Mouse (Mus musculus) hindbrain, embryonic 13.5 days (tissue): ENCODE measurements around the gene Vmn2r97. TPM values are rescaled to one million over a fixed set of nuclear protein-coding genes. Genes with fewer than 3 reads are reported as not detected.
"Not testable (repeated sequence)": the region's sequence is repeated elsewhere in the genome, so short reads cannot be mapped to it uniquely, and the experiment has no call there.

Source experiments
- ATAC-seq: fragments of 200-750 bp; cut with Nextera tagmentation; 2 replicates; pipeline ENCODE4 v1.8.0; 2017; ENCODE audit warnings: moderate TSS enrichment; ENCODE audit not compliant: low FRiP score
- H3K27ac ChIP-seq: fragments of 300-500 bp; sonication (generic); 2 replicates; pipeline ENCODE4 v1.5.1; 2015; ENCODE audit warnings: inconsistent platforms, mild to moderate bottlenecking, moderate library complexity
- H3K27me3 ChIP-seq: fragments of 300-500 bp; sonication (generic); 2 replicates; pipeline ENCODE4 v1.6.1; 2015; ENCODE audit warnings: mild to moderate bottlenecking, inconsistent platforms
- H3K36me3 ChIP-seq: fragments of 300-500 bp; sonication (generic); 2 replicates; pipeline ENCODE4 v1.6.1; 2015; ENCODE audit warnings: mild to moderate bottlenecking, inconsistent platforms
- H3K4me1 ChIP-seq: fragments of 300-500 bp; sonication (generic); replicated peaks from 2 replicates; pipeline ENCODE4 v1.6.1; 2015; ENCODE audit warnings: inconsistent platforms
- H3K4me2 ChIP-seq: fragments of 300-500 bp; sonication (generic); 2 replicates; pipeline ENCODE4 v1.6.1; 2015; ENCODE audit warnings: inconsistent platforms, mild to moderate bottlenecking, moderate library complexity
- H3K4me3 ChIP-seq: fragments of 300-500 bp; sonication (generic); 2 replicates; pipeline ENCODE4 v1.5.1; 2015; ENCODE audit warnings: mild to moderate bottlenecking, inconsistent platforms
- H3K9ac ChIP-seq: fragments of 300-500 bp; sonication (generic); 2 replicates; pipeline ENCODE4 v1.6.1; 2015; ENCODE audit warnings: mild to moderate bottlenecking, inconsistent platforms
- H3K9me3 ChIP-seq: fragments of 300-500 bp; sonication (generic); 2 replicates; pipeline ENCODE4 v1.6.1; 2016; ENCODE audit warnings: inconsistent platforms
- WGBS: fragments of 180-500 bp; shearing (Covaris S2); methylation state at CpG from one replicate; pipeline ENCODE4 v1.1.7; 2015; 5-methylcytosine and 5-hydroxymethylcytosine counted together
- polyA plus RNA-seq: library from polyadenylated mRNA; unstranded; fragments of >200 nt; fragmentation: Nextera tagmentation; extraction: Ambion mirVana; gene quantifications from 2 replicates; pipeline ENCODE4 v1.2.1, GENCODE M21; 2015

Vmn2r97 gene
- polyA plus RNA-seq = not detected in 2 replicates

DNA sequence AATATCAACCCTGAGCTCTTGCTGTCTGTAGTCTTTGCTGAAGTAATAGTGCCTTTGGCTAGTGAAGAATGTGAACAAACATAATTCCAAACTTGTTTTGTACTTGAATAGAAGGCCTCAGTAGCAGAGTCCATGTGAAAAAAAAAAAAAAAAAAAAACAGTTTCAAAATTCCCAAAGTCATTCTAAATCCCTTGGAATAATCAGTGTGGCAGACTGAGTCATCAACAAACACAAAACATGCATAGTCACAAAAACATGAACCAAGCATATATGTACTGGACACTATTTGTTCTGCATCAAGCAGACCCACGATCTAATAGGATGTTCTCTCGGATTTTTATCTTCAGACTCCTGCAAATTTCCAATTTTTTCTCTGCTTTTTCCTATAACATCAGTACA, at the start of gene Vmn2r97:
Gene Vmn2r97 (plus strand): TSS at position 301 of the 400 bp plus-strand sequence.
- not testable (repeated sequence) for H3K27me3 ChIP-seq, H3K4me2 ChIP-seq, ATAC-seq, H3K4me1 ChIP-seq, H3K9me3 ChIP-seq, H3K9ac ChIP-seq, H3K4me3 ChIP-seq, H3K36me3 ChIP-seq, H3K27ac ChIP-seq
- 72% methylated on average over 2 of the region's 2 CpGs for WGBS

DNA sequence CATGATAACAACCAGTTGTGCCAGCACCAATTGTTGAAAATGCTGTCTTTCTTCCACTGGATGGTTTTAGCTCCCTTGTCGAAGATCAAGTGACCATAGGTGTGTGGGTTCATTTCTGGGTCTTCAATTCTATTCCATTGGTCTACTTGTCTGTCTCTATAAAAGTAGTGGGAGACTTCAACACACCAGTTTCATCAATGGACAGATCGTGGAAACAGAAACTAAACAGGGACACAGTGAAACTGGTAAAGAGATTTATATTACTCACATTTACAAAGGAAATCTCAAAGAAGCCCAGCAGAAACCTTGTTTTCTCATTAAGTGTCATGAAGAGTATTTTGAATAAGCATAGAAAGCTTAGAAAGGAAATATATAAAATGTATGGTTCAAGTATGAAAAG, 31.7 kb upstream of the Vmn2r97 start:
- not testable (repeated sequence) for H3K27me3 ChIP-seq, ATAC-seq, H3K36me3 ChIP-seq, H3K4me3 ChIP-seq, H3K4me2 ChIP-seq, H3K27ac ChIP-seq, H3K9ac ChIP-seq, H3K4me1 ChIP-seq
- peaks cover 19% of the 10 kb centered on the region; the same call in 1 of the 2 replicates for H3K9me3 ChIP-seq
- 80% methylated on average over 2 of the region's 2 CpGs for WGBS

DNA sequence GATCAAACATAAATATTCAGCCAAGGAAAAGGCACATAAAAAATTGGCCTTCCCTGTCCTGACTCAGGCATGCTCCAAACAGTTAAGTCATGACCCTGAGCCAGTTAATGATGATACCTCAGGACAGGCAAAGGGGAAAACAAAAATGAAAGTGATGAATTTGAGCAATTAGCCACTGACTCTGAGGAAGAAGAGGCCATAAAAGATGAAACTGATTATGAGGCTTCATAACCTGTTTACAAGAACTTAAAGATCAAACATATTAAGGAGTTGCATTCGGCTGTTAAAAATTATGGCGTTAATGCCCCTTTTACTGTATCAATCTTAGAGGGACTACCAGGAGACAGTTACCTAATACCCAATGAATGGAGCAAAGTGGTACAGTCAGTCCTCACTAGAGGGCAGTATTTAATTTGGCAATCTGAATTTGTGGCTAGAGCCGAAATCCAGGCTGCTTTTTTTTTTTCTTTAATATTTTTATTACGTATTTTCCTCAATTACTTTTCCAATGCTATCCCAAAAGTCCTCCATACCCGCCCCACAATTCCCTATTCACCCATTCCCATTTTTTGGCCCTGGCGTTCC, 24.3 kb upstream of the Vmn2r97 start:
- no peak overlapping the region for H3K27ac ChIP-seq
- no peaks in the 10 kb centered on the region for H3K4me1 ChIP-seq
- H3K36me3 ChIP-seq = no peaks in the 10 kb centered on the region
- ATAC-seq = no peak
- no peak overlapping the region for H3K4me3 ChIP-seq
- WGBS = 86% methylated on average over 6 of the region's 6 CpGs
- H3K4me2 ChIP-seq = no peak overlapping the region
- H3K9ac ChIP-seq = no peak overlapping the region
- H3K27me3 ChIP-seq = no peaks in the 10 kb centered on the region
- H3K9me3 ChIP-seq = peaks cover 10% of the 10 kb centered on the region

DNA sequence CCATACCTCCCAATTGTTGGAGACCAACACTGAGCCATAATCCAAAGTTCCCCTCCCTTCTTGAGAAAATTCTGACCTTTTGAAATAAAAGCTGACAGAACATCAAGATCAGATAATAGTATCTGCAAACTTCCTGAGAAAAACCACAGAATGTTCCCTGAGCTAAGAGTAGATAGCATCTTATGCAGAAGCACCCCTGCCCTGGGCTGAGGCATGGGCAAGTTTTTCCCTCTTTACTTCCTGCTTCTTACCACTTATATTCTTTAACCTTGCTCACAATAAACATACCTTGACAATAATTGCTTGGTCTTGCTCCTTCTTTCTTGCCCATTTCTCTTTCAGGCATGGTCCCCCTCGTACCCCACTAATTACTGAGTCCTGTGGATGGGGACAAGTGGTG, 43.7 kb downstream of the Vmn2r97 start:
- not testable (repeated sequence) for H3K4me1 ChIP-seq, H3K4me2 ChIP-seq, H3K27me3 ChIP-seq, H3K36me3 ChIP-seq, H3K27ac ChIP-seq, H3K9ac ChIP-seq, ATAC-seq, H3K4me3 ChIP-seq
- WGBS = 79% methylated on average over 1 of the region's 1 CpGs
- peaks cover 61% of the 10 kb centered on the region for H3K9me3 ChIP-seq

DNA sequence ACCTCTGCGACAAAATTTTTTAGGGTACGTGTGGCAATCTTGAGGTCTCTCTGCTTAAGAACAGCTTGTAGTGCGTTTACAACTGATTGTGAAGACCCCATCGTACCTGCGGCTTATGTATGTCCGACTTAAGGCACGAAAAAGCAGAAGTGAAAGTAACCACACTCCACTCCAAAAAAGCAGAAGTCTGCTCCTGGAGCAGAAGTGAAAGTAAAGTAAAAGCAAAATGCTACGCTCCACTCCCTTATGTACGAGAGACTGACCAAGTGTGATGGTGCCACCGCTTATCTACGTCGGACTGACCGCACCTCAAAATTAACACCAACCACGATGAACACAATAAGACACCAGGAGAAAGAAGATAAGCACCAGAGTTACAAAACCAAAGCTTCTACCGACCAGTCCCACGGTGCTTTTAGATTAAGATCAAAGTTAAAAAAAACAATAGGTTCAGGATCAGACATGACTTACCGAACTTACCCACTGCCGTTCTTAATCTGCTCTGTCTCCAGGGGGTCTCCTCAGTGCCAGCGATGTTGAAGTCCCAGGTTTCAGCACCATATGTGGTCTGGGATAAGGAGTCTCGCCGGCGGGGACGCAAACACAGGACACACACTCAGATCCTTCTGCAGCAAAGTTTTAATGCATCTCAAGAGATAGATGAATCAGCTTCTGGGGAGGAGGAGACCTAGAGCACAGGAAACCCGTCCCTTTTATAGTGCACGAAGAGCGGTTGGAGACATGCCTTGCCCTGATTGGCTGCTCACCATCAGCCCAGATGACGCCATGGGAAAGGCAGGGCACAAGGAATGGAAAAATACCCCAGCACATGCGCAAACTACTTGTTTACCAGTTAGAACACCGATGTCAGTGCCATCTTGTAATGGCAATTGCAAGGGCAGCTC, 54.5 kb downstream of the Vmn2r97 start:
- no peak for ATAC-seq
- Histone ChIP-seq H3K9ac (no peak overlapping the region), H3K4me3 (no peak overlapping the region), H3K4me1 (no peaks in the 10 kb centered on the region), H3K27me3 (no peaks in the 10 kb centered on the region), H3K27ac (no peak overlapping the region), H3K9me3 (peaks cover 50% of the 10 kb centered on the region), H3K4me2 (no peak overlapping the region), H3K36me3 (no peaks in the 10 kb centered on the region)
- WGBS = 93% methylated on average over 29 of the region's 29 CpGs

Other genes with a start within 250 kb of the Vmn2r97 start
- not detected in 2 replicates for gene Vmn2r98, start 139.2 kb downstream of the Vmn2r97 start, polyA plus RNA-seq